Mouse (Mus musculus): Measurements from ENCODE around the gene Rimbp3. TPM values are rescaled to one million over a fixed set of nuclear protein-coding genes. Genes with fewer than 3 reads are reported as not detected.

The Rimbp3 gene
- polyA plus RNA-seq, 1 experiment = not detected

DNA sequence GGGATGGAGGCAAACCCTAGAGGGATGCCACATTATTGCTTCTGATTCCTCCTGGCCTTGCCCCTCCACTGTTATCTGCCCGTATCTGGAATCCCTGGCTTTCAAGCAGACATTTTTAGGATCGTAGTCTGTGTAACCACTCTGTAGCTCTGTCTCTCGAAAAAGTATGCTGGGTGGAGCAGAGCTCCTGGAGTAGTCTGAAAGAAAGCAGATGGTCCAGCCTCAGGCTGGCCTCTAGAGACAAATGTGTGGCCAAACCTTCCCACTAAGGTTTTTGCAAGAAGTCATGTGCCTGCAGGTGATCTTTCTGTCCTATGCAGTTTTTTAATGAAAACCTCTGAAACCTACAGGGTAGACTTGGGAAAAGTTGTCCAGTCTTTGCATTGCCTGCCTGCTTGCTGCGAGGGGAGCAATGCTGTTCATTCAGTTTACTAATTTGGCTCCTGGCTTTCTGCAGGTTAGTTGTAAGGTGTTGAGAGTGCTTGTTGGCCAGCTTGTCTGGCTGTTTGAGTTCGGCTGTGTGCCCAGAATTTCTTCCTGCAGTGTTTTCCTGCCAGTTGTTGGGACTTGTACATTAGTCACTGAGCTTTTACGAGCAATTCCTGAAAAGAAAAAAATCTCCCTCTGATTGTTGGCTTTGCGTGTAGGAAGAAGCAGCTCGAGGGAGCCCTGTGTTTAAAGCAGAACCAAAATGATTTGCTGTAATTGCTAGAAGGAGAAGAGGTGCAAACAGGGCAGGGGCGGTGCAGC lies 26.7 kb downstream of the Rimbp3 start:
- TF ChIP-seq POLR2A (IDR thresholded peaks at IDR 0.05; ENCODE audit: borderline replicate concordance, low read depth, low read length) (no peak), CTCF (IDR thresholded peaks at IDR 0.05; ENCODE audit: low read depth, low read length) (no peak)
- H3K27ac ChIP-seq (ENCODE audit: insufficient read depth, low read depth, low read length) = no peak overlapping the region
- peak overlapping the region; percentile 69 for H3K4me3 ChIP-seq (ENCODE audit: insufficient read depth, low read length)
- H3K4me1 ChIP-seq (ENCODE audit: control insufficient read depth, insufficient read depth, low read length) = peaks cover 26% of the 10 kb centered on the region

GRCm38 (mm10) chr16:17237634-17238033 lies 29.2 kb downstream of the Rimbp3 start:
- Histone ChIP-seq H3K4me3 (ENCODE audit: insufficient read depth, low read length) (no peak overlapping the region), H3K4me1 (ENCODE audit: control insufficient read depth, insufficient read depth, low read length) (peaks cover 33% of the 10 kb centered on the region), H3K27ac (ENCODE audit: insufficient read depth, low read depth, low read length) (no peak overlapping the region)
- TF ChIP-seq CTCF (IDR thresholded peaks at IDR 0.05; ENCODE audit: low read depth, low read length) (no peak), POLR2A (IDR thresholded peaks at IDR 0.05; ENCODE audit: borderline replicate concordance, low read depth, low read length) (no peak)

- Histone ChIP-seq H3K27ac (ENCODE audit: insufficient read depth, low read depth, low read length) (no peak overlapping the region), H3K4me1 (ENCODE audit: control insufficient read depth, insufficient read depth, low read length) (peaks cover 29% of the 10 kb centered on the region), H3K4me3 (ENCODE audit: insufficient read depth, low read length) (no peak overlapping the region)
- no peak for TF ChIP-seq CTCF (IDR thresholded peaks at IDR 0.05; ENCODE audit: low read depth, low read length)
- no peak for TF ChIP-seq POLR2A (IDR thresholded peaks at IDR 0.05; ENCODE audit: borderline replicate concordance, low read depth, low read length)
These were observed 31.0 kb downstream of the Rimbp3 start for GRCm38 (mm10) chr16:17239409-17239808.

DNA sequence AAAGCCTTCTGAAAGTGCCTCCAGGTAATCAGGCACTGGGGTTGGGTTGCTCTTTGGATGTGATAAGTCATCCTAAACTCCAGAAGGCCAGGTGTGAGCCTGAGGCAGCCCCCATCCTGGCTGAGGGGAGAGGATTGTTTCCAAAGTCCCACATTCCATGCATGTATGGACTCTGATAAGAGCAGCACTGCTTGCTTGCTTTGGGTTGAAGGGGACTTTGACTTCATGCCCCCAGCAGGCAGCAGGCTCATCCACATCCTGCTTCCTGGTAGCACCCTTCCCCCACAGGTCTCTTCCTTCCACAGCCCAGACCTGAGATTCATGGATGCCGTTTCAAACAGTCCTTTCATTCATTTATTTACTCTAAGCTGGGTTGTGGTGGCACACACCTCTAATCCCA lies 35.3 kb downstream of the Rimbp3 start:
- H3K4me3 ChIP-seq (ENCODE audit: insufficient read depth, low read length) = no peak overlapping the region
- H3K27ac ChIP-seq (ENCODE audit: insufficient read depth, low read depth, low read length) = no peak overlapping the region
- no peak for TF ChIP-seq CTCF (IDR thresholded peaks at IDR 0.05; ENCODE audit: low read depth, low read length)
- no peak for TF ChIP-seq POLR2A (IDR thresholded peaks at IDR 0.05; ENCODE audit: borderline replicate concordance, low read depth, low read length)
- peaks cover 12% of the 10 kb centered on the region for H3K4me1 ChIP-seq (ENCODE audit: control insufficient read depth, insufficient read depth, low read length)

DNA sequence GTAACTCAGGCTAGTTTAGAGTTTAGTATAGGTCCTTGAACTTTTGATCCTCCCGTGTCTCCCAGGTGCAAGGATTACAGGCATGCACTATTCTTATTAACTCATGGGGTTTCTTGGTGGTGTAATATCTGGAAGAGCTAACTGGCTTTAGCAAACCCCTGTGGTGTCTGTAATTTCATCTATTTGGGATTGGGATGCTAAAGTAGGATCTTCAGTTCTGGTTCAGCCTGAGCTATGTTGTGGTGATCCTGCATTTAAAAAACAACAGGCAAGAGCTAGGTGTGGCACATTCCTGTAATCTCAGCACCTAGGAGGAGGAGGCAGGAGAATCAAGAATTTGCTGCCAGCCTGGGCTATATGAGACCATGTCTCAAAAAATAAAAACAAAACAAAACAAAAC lies 36.6 kb downstream of the Rimbp3 start:
- TF ChIP-seq POLR2A (IDR thresholded peaks at IDR 0.05; ENCODE audit: borderline replicate concordance, low read depth, low read length) = no peak
- no peak for TF ChIP-seq CTCF (IDR thresholded peaks at IDR 0.05; ENCODE audit: low read depth, low read length)
- Histone ChIP-seq H3K4me3 (ENCODE audit: insufficient read depth, low read length) (no peak overlapping the region), H3K27ac (ENCODE audit: insufficient read depth, low read depth, low read length) (no peak overlapping the region), H3K4me1 (ENCODE audit: control insufficient read depth, insufficient read depth, low read length) (peaks cover 19% of the 10 kb centered on the region)

- H3K27ac ChIP-seq (ENCODE audit: insufficient read depth, low read depth, low read length) = no peak overlapping the region
- no peak overlapping the region for H3K4me3 ChIP-seq (ENCODE audit: insufficient read depth, low read length)
- TF ChIP-seq POLR2A (IDR thresholded peaks at IDR 0.05; ENCODE audit: borderline replicate concordance, low read depth, low read length) = no peak
- no peak for TF ChIP-seq CTCF (IDR thresholded peaks at IDR 0.05; ENCODE audit: low read depth, low read length)
- H3K4me1 ChIP-seq (ENCODE audit: control insufficient read depth, insufficient read depth, low read length) = peaks cover 11% of the 10 kb centered on the region
These were observed 39.3 kb downstream of the Rimbp3 start for GRCm38 (mm10) chr16:17247727-17248126.

DNA sequence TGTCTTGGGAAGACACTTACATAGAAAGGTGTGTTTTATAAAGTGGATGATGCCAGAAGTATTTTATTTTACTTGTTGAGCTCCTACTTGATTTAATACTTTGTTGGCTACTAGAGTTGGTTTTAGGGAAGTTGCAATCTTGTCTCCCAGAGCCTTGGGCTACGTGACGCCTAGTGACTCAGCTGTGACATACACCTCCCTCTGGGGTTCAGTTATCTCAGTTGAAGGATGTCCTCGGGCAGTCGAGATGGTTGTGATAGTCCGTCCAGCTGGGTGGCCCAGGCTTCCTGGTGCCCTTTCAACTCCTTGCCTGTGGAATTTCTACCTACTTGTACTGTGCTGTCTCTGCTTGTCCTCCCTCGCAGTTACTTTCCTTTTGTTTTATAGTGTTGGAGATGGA lies 40.7 kb downstream of the Rimbp3 start:
- TF ChIP-seq POLR2A (IDR thresholded peaks at IDR 0.05; ENCODE audit: borderline replicate concordance, low read depth, low read length) (no peak), CTCF (IDR thresholded peaks at IDR 0.05; ENCODE audit: low read depth, low read length) (no peak)
- H3K4me3 ChIP-seq (ENCODE audit: insufficient read depth, low read length) = peak overlapping the region; percentile 14; the same call in 1 of the 2 replicates
- no peak overlapping the region for H3K27ac ChIP-seq (ENCODE audit: insufficient read depth, low read depth, low read length)
- peaks cover 11% of the 10 kb centered on the region for H3K4me1 ChIP-seq (ENCODE audit: control insufficient read depth, insufficient read depth, low read length)

- no peak overlapping the region for H3K27ac ChIP-seq (ENCODE audit: insufficient read depth, low read depth, low read length)
- H3K4me1 ChIP-seq (ENCODE audit: control insufficient read depth, insufficient read depth, low read length) = peaks cover 11% of the 10 kb centered on the region
- TF ChIP-seq CTCF (IDR thresholded peaks at IDR 0.05; ENCODE audit: low read depth, low read length) (no peak), POLR2A (IDR thresholded peaks at IDR 0.05; ENCODE audit: borderline replicate concordance, low read depth, low read length) (no peak)
- H3K4me3 ChIP-seq (ENCODE audit: insufficient read depth, low read length) = no peak overlapping the region
These were observed 43.1 kb downstream of the Rimbp3 start for GRCm38 (mm10) chr16:17251539-17251938.

DNA sequence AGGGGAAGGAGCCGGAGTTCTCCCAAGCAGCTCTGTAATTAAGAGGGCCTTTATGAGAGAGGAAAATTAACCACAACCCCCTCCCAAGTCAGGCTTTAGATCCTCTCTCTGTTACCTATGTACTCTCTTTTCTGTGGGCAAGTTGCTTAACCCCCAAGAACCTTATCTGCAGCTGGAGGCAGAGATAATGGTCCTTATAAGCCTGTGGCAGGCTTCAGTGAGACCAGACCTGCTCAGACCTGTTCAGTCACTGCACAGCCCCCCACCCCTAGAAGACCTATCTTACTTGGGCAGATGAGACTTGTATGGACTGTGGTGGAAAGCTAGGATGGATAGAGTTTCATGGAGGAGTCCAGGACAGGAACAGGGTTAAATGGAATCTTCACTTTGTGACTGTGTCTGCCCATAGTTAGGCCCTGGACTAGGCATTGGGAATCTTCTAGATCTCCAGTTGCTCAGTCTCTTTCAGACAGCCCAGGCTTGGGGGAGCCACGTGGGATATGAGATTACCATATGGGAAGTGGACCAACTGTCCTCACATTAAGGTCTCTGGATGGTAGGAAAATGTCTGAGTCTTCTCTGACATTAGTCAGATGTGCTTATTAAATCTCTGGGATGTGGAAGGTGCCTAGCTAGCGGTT lies 43.8 kb downstream of the Rimbp3 start:
- Histone ChIP-seq H3K4me3 (ENCODE audit: insufficient read depth, low read length) (no peak overlapping the region), H3K27ac (ENCODE audit: insufficient read depth, low read depth, low read length) (no peak overlapping the region), H3K4me1 (ENCODE audit: control insufficient read depth, insufficient read depth, low read length) (peaks cover 13% of the 10 kb centered on the region)
- no peak for TF ChIP-seq CTCF (IDR thresholded peaks at IDR 0.05; ENCODE audit: low read depth, low read length)
- no peak for TF ChIP-seq POLR2A (IDR thresholded peaks at IDR 0.05; ENCODE audit: borderline replicate concordance, low read depth, low read length)

GRCm38 (mm10) chr16:17252841-17253240 lies 44.4 kb downstream of the Rimbp3 start:
- H3K4me3 ChIP-seq (ENCODE audit: insufficient read depth, low read length) = no peak overlapping the region
- TF ChIP-seq CTCF (IDR thresholded peaks at IDR 0.05; ENCODE audit: low read depth, low read length) = no peak
- no peak for TF ChIP-seq POLR2A (IDR thresholded peaks at IDR 0.05; ENCODE audit: borderline replicate concordance, low read depth, low read length)
- no peak overlapping the region for H3K27ac ChIP-seq (ENCODE audit: insufficient read depth, low read depth, low read length)
- H3K4me1 ChIP-seq (ENCODE audit: control insufficient read depth, insufficient read depth, low read length) = peaks cover 16% of the 10 kb centered on the region

All from bone marrow macrophage, adult 2 months (primary cell).